Mouse (Mus musculus): ENCODE data around the gene Cdk19.

Gene Cdk19

GRCm38 (mm10) chr10:40349631-40350177 lies 10.3 kb downstream of the Cdk19 start:
- DNase-seq (ENCODE audit: low spot score) = no peak

GRCm38 (mm10) chr10:40350245-40350932 lies 11.0 kb downstream of the Cdk19 start:
- DNase-seq (ENCODE audit: low spot score) = no peak

- DNase-seq (ENCODE audit: low spot score) = no peak
Observed at GRCm38 (mm10) chr10:40351156-40351555, 11.8 kb downstream of the Cdk19 start.

- DNase-seq (ENCODE audit: low spot score) = no peak
Observed at GRCm38 (mm10) chr10:40354081-40354480, 14.7 kb downstream of the Cdk19 start.

GRCm38 (mm10) chr10:40354556-40354955 lies 15.2 kb downstream of the Cdk19 start:
- DNase-seq (ENCODE audit: low spot score) = no peak

- DNase-seq (ENCODE audit: low spot score) = no peak
Observed at GRCm38 (mm10) chr10:40358166-40358565, 18.8 kb downstream of the Cdk19 start.

GRCm38 (mm10) chr10:40359131-40359530 lies 19.8 kb downstream of the Cdk19 start:
- no peak for DNase-seq (ENCODE audit: low spot score)

GRCm38 (mm10) chr10:40363004-40363403 lies 23.6 kb downstream of the Cdk19 start:
- DNase-seq (ENCODE audit: low spot score) = no peak

- DNase-seq (ENCODE audit: low spot score) = no peak
Observed at GRCm38 (mm10) chr10:40364642-40365361, 25.4 kb downstream of the Cdk19 start.

- no peak for DNase-seq (ENCODE audit: low spot score)
Observed at GRCm38 (mm10) chr10:40365991-40366390, 26.6 kb downstream of the Cdk19 start.

- DNase-seq (ENCODE audit: low spot score) = no peak
Observed at GRCm38 (mm10) chr10:40368516-40368915, 29.2 kb downstream of the Cdk19 start.

GRCm38 (mm10) chr10:40370156-40370555 lies 30.8 kb downstream of the Cdk19 start:
- DNase-seq (ENCODE audit: low spot score) = no peak

GRCm38 (mm10) chr10:40371184-40371913 lies 32.0 kb downstream of the Cdk19 start:
- DNase-seq (ENCODE audit: low spot score) = no peak

- DNase-seq (ENCODE audit: low spot score) = no peak
Observed at GRCm38 (mm10) chr10:40371914-40372675, 32.7 kb downstream of the Cdk19 start.

- no peak for DNase-seq (ENCODE audit: low spot score)
Observed at GRCm38 (mm10) chr10:40373749-40374148, 34.4 kb downstream of the Cdk19 start.

GRCm38 (mm10) chr10:40374828-40375227 lies 35.5 kb downstream of the Cdk19 start:
- DNase-seq (ENCODE audit: low spot score) = no peak

- no peak for DNase-seq (ENCODE audit: low spot score)
Observed at GRCm38 (mm10) chr10:40376286-40376685, 36.9 kb downstream of the Cdk19 start.

GRCm38 (mm10) chr10:40378284-40378683 lies 38.9 kb downstream of the Cdk19 start:
- no peak for DNase-seq (ENCODE audit: low spot score)

GRCm38 (mm10) chr10:40379682-40380081 lies 40.3 kb downstream of the Cdk19 start:
- peak; percentile 11 for DNase-seq (ENCODE audit: low spot score)

GRCm38 (mm10) chr10:40385397-40385796 lies 46.0 kb downstream of the Cdk19 start:
- no peak for DNase-seq (ENCODE audit: low spot score)

- no peak for DNase-seq (ENCODE audit: low spot score)
Observed at GRCm38 (mm10) chr10:40386126-40386525, 46.8 kb downstream of the Cdk19 start.
